Comparison of ENCODE assay signal across 26 mouse cellular contexts in genomic region chr1:156650631-156651030, GRCm38 (mm10). TPM values are rescaled to one million over a fixed set of nuclear protein-coding genes. Genes with fewer than 3 reads are reported as not detected.
DNase-seq lines count a peak whose midpoint lies in the region; ATAC-seq and TF ChIP-seq lines count a peak whose summit lies in the region.
"Had no signal": no experiment of that assay in that cellular context is flagged by ENCODE, and none has a peak within 500 bp of the region (broad histone marks: within the 10 kb centered on the region; RNA-seq: fewer than 3 reads in every experiment).

No protein-coding gene starts in this region.

- H3K9ac ChIP-seq in forebrain, embryonic 11.5 days (ENCODE audit: low read length): no peak overlapping the region
- H3K9ac ChIP-seq in forebrain, embryonic 12.5 days: no peak overlapping the region
- H3K9ac ChIP-seq in heart, postnatal 0 days (replicated peaks; ENCODE audit: low read depth, low read length): no peak overlapping the region
- H3K9ac ChIP-seq: embryonic facial prominence, embryonic 15.5 days; hindbrain, embryonic 13.5 days; liver, embryonic 12.5 days; liver, postnatal 0 days; midbrain, embryonic 12.5 days; neural tube, embryonic 13.5 days had no signal

- no peaks in the 10 kb centered on the region for H3K27me3 ChIP-seq in forebrain, embryonic 11.5 days (ENCODE audit: control insufficient read depth, insufficient read depth, low read length)
- H3K27me3 ChIP-seq in forebrain, embryonic 12.5 days: no peaks in the 10 kb centered on the region
- H3K27me3 ChIP-seq in heart, postnatal 0 days (ENCODE audit: control insufficient read depth, insufficient read depth, low read length): no peaks in the 10 kb centered on the region
- H3K27me3 ChIP-seq: embryonic facial prominence, embryonic 15.5 days; hindbrain, embryonic 13.5 days; liver, embryonic 12.5 days; megakaryocyte, embryonic 14.5 days; midbrain, embryonic 12.5 days; neural tube, embryonic 13.5 days had no signal

- no peak overlapping the region for H3K4me3 ChIP-seq in forebrain, embryonic 11.5 days (ENCODE audit: low read depth, low read length)
- H3K4me3 ChIP-seq in forebrain, embryonic 12.5 days (replicated peaks): no peak overlapping the region
- H3K4me3 ChIP-seq in heart, postnatal 0 days (ENCODE audit: low read depth, low read length): no peak overlapping the region
- H3K4me3 ChIP-seq: embryonic facial prominence, embryonic 15.5 days; hindbrain, embryonic 13.5 days; layer of hippocampus, adult 2 months; liver, embryonic 12.5 days; megakaryocyte, embryonic 14.5 days; midbrain, embryonic 12.5 days; neural tube, embryonic 13.5 days had no signal

- intact Hi-C loops in heart, postnatal 10 days (cut with DNase I): no loop called here

- TF ChIP-seq EP300 in heart, postnatal 0 days (IDR thresholded peaks at IDR 0.05; ENCODE audit: low read depth): no peak

- 86% methylated on average over 9 of the region's 9 CpGs for WGBS in forebrain, embryonic 11.5 days
- 84% methylated on average over 9 of the region's 9 CpGs for WGBS in forebrain, embryonic 12.5 days
- 63% methylated on average over 9 of the region's 9 CpGs for WGBS in heart, postnatal 0 days

- H3K9me3 ChIP-seq in forebrain, embryonic 11.5 days (ENCODE audit: control insufficient read depth, low read length): no peaks in the 10 kb centered on the region
- no peaks in the 10 kb centered on the region for H3K9me3 ChIP-seq in forebrain, embryonic 12.5 days
- no peaks in the 10 kb centered on the region for H3K9me3 ChIP-seq in heart, postnatal 0 days (replicated peaks; ENCODE audit: control insufficient read depth, low read length)
- H3K9me3 ChIP-seq: embryonic facial prominence, embryonic 15.5 days; G1E; hindbrain, embryonic 13.5 days; liver, embryonic 12.5 days; megakaryocyte, embryonic 14.5 days; midbrain, embryonic 12.5 days; neural tube, embryonic 13.5 days had no signal

- H3K27ac ChIP-seq in forebrain, embryonic 11.5 days (ENCODE audit: low read depth, low read length): no peak overlapping the region
- H3K27ac ChIP-seq in forebrain, embryonic 12.5 days: no peak overlapping the region
- H3K27ac ChIP-seq in heart, postnatal 0 days (ENCODE audit: low read depth): peak overlapping the region; percentile 41
- H3K27ac ChIP-seq: embryonic facial prominence, embryonic 15.5 days; hindbrain, embryonic 13.5 days; layer of hippocampus, adult 2 months; liver, embryonic 12.5 days; midbrain, embryonic 12.5 days; neural tube, embryonic 13.5 days had no signal

- no peak for TF ChIP-seq CTCF in heart, postnatal 0 days (IDR thresholded peaks at IDR 0.05; ENCODE audit: low read depth)

- H3K4me2 ChIP-seq in forebrain, embryonic 11.5 days (ENCODE audit: low read depth, low read length, severe bottlenecking): no peak overlapping the region
- no peak overlapping the region for H3K4me2 ChIP-seq in forebrain, embryonic 12.5 days
- no peak overlapping the region for H3K4me2 ChIP-seq in heart, postnatal 0 days (ENCODE audit: low read depth, low read length)
- H3K4me2 ChIP-seq: embryonic facial prominence, embryonic 15.5 days; hindbrain, embryonic 13.5 days; liver, embryonic 12.5 days; midbrain, embryonic 12.5 days; neural tube, embryonic 13.5 days had no signal

- H3K4me1 ChIP-seq in forebrain, embryonic 11.5 days (replicated peaks; ENCODE audit: control insufficient read depth, insufficient read depth, low read length): no peaks in the 10 kb centered on the region
- no peaks in the 10 kb centered on the region for H3K4me1 ChIP-seq in forebrain, embryonic 12.5 days
- H3K4me1 ChIP-seq in heart, postnatal 0 days (ENCODE audit: control insufficient read depth, insufficient read depth): peaks cover 2% of the 10 kb centered on the region; the same call in 1 of the 2 replicates
- H3K4me1 ChIP-seq: liver, embryonic 12.5 days; megakaryocyte, embryonic 14.5 days; midbrain, embryonic 12.5 days had no signal

- ATAC-seq in forebrain, embryonic 11.5 days (replicated peaks; ENCODE audit: low FRiP score): no peak
- no peak for ATAC-seq in forebrain, embryonic 12.5 days (ENCODE audit: low FRiP score)
- ATAC-seq in heart, postnatal 0 days (ENCODE audit: insufficient read depth, low read depth): peak; percentile 45
- ATAC-seq: intestine, embryonic 16.5 days; liver, embryonic 12.5 days; liver, postnatal 0 days had no signal

- no peaks in the 10 kb centered on the region for H3K36me3 ChIP-seq in forebrain, embryonic 11.5 days (ENCODE audit: control insufficient read depth, insufficient read depth, low read length)
- H3K36me3 ChIP-seq in forebrain, embryonic 12.5 days (replicated peaks): no peaks in the 10 kb centered on the region; the same call in 1 of the 2 replicates
- peaks cover 26% of the 10 kb centered on the region for H3K36me3 ChIP-seq in heart, postnatal 0 days (replicated peaks; ENCODE audit: control insufficient read depth, insufficient read depth, low read length)

- DNase-seq in forebrain, embryonic 11.5 days (ENCODE audit: low spot score): peak; percentile 28
- DNase-seq in heart, postnatal 0 days (ENCODE audit: low spot score): no peak
- DNase-seq in heart, postnatal 10 days: no peak
- DNase-seq in lung, postnatal 10 days: peak; percentile 35
- no peak for DNase-seq in lung, postnatal 14 days
- DNase-seq in layer of hippocampus, adult 9-11 months: no peak
- DNase-seq: adrenal gland, postnatal 14 days; cerebellum, adult 11-12 months; cerebellum, adult 9-11 months; gastrocnemius, postnatal 36 days; heart, postnatal 36 days; kidney, postnatal 36 days; liver, postnatal 0 days; lung, postnatal 4 days; thymus, adult 2 months; thymus, postnatal 36 days had no signal

RNA-seq across cellular contexts. Expression of gene Tor3a, which starts 23.5 kb away (rescaled TPM):
- polyA plus RNA-seq in forebrain, embryonic 11.5 days (2014; fragmentation: Nextera tagmentation; extraction: Ambion mirVana): 5.2 and 7.8 TPM in 2 replicates
- polyA plus RNA-seq in forebrain, embryonic 12.5 days (2016; fragmentation: Nextera tagmentation; extraction: Ambion mirVana): 4.1 and 5.3 TPM in 2 replicates
- total RNA-seq in heart, postnatal 0 days (2014; rRNA removed; ENCODE audit: low replicate concordance): 6.5 and 59.8 TPM in 2 replicates
- 7.1 and 7.6 TPM in 2 replicates for polyA plus RNA-seq in heart, postnatal 0 days (2015; fragmentation: Nextera tagmentation; extraction: Ambion mirVana)
- total RNA-seq in heart, postnatal 10 days (2021): 10 to 100 TPM; 11.2 to 14.3 TPM

Comparison
In these comparisons a context has a peak if more than half of its experiments do, and no peak if none do; other contexts are left out.
1. DNase-seq: peak in forebrain, embryonic 11.5 days (single experiment) and lung, postnatal 10 days (single experiment); none in heart, postnatal 0 days (single experiment), heart, postnatal 10 days (0 of 2), lung, postnatal 14 days (single experiment) and layer of hippocampus, adult 9-11 months (single experiment).